Mouse (Mus musculus) forebrain, embryonic 12.5 days (tissue): ENCODE results near the gene Rad54l. TPM values are rescaled to one million over a fixed set of nuclear protein-coding genes. Genes with fewer than 3 reads are reported as not detected.

Experiments
- ATAC-seq: fragments of 200-750 bp; cut with Nextera tagmentation; 2 replicates; pipeline ENCODE4 v1.8.0; 2017; ENCODE audit warnings: moderate TSS enrichment; ENCODE audit not compliant: low FRiP score
- H3K27ac ChIP-seq: fragments of 300-500 bp; sonication (generic); 2 replicates; pipeline ENCODE4 v1.5.1; 2016; ENCODE audit warnings: mild to moderate bottlenecking
- H3K27me3 ChIP-seq: fragments of 300-500 bp; sonication (generic); 2 replicates; pipeline ENCODE4 v1.6.1; 2016; ENCODE audit warnings: mild to moderate bottlenecking
- H3K36me3 ChIP-seq: fragments of 300-500 bp; sonication (generic); replicated peaks from 2 replicates; pipeline ENCODE4 v1.6.1; 2016; ENCODE audit warnings: mild to moderate bottlenecking
- H3K4me1 ChIP-seq: fragments of 300-500 bp; sonication (generic); 2 replicates; pipeline ENCODE4 v1.6.1; 2016
- H3K4me2 ChIP-seq: fragments of 300-500 bp; sonication (generic); 2 replicates; pipeline ENCODE4 v1.6.1; 2016; ENCODE audit warnings: mild to moderate bottlenecking, moderate library complexity
- H3K4me3 ChIP-seq: fragments of 300-500 bp; sonication (generic); replicated peaks from 2 replicates; pipeline ENCODE4 v1.5.1; 2016; ENCODE audit warnings: mild to moderate bottlenecking
- H3K9ac ChIP-seq: fragments of 300-500 bp; sonication (generic); 2 replicates; pipeline ENCODE4 v1.6.1; 2016; ENCODE audit warnings: mild to moderate bottlenecking
- H3K9me3 ChIP-seq: fragments of 300-500 bp; sonication (generic); 2 replicates; pipeline ENCODE4 v1.6.1; 2016
- WGBS: fragments of 180-500 bp; shearing (Covaris S2); methylation state at CpG from one replicate; pipeline ENCODE4 v1.1.7; 2016; 5-methylcytosine and 5-hydroxymethylcytosine counted together
- polyA plus RNA-seq: library from polyadenylated mRNA; unstranded; fragments of >200 nt; fragmentation: Nextera tagmentation; extraction: Ambion mirVana; gene quantifications from 2 replicates; pipeline ENCODE4 v1.2.1, GENCODE M21; 2016

Gene Rad54l
- polyA plus RNA-seq, 1 experiment from 2014 or later = 63.1 TPM

GRCm38 (mm10) chr4:116152702-116153101, 29.2 kb upstream of the Rad54l start:
- no peaks in the 10 kb centered on the region for H3K27me3 ChIP-seq
- no peak overlapping the region for H3K4me3 ChIP-seq
- peaks cover 60% of the 10 kb centered on the region for H3K36me3 ChIP-seq
- no peak overlapping the region for H3K27ac ChIP-seq
- H3K9me3 ChIP-seq = no peaks in the 10 kb centered on the region
- WGBS = 96% methylated on average over 15 of the region's 15 CpGs
- H3K4me1 ChIP-seq = peaks cover 13% of the 10 kb centered on the region
- H3K9ac ChIP-seq = no peak overlapping the region
- no peak overlapping the region for H3K4me2 ChIP-seq
- no peak for ATAC-seq

- H3K4me1 ChIP-seq = peaks cover 13% of the 10 kb centered on the region
- peak within 1 kb of the TSS; percentile 91 for H3K9ac ChIP-seq
- ATAC-seq = no peak
- no peaks in the 10 kb centered on the region for H3K9me3 ChIP-seq
- H3K4me3 ChIP-seq = peak within 1 kb of the TSS; percentile 72
- peak within 1 kb of the TSS; percentile 88 for H3K27ac ChIP-seq
- peak within 1 kb of the TSS; percentile 74 for H3K4me2 ChIP-seq
- no peaks in the 10 kb centered on the region for H3K27me3 ChIP-seq
- WGBS = 82% methylated on average over 6 of the region's 6 CpGs
- peaks cover 46% of the 10 kb centered on the region for H3K36me3 ChIP-seq
Measured at GRCm38 (mm10) chr4:116151238-116151637, 27.7 kb upstream of the Rad54l start, which contains the start of gene Lurap1. TSS of gene Lurap1 (minus strand) at chr4:116151338.

GRCm38 (mm10) chr4:116150862-116151221, 27.4 kb upstream of the Rad54l start:
- Histone ChIP-seq H3K4me1 (peaks cover 13% of the 10 kb centered on the region), H3K36me3 (peaks cover 42% of the 10 kb centered on the region), H3K27ac (peak overlapping the region; percentile 75), H3K9me3 (no peaks in the 10 kb centered on the region), H3K27me3 (no peaks in the 10 kb centered on the region), H3K4me3 (peak overlapping the region; percentile 72), H3K9ac (peak overlapping the region; percentile 91), H3K4me2 (peak overlapping the region; percentile 74)
- 27% methylated on average over 4 of the region's 4 CpGs for WGBS
- peak; percentile 19; the same call in 1 of the 2 replicates for ATAC-seq

- no peaks in the 10 kb centered on the region for H3K27me3 ChIP-seq
- peak overlapping the region; percentile 91 for H3K9ac ChIP-seq
- peak overlapping the region; percentile 72 for H3K4me3 ChIP-seq
- peak; percentile 89 for ATAC-seq
- H3K4me1 ChIP-seq = peaks cover 13% of the 10 kb centered on the region
- peak overlapping the region; percentile 74 for H3K4me2 ChIP-seq
- no peaks in the 10 kb centered on the region for H3K9me3 ChIP-seq
- WGBS = under 1% methylated on average over 70 of the region's 73 CpGs
- peak overlapping the region; percentile 88 for H3K27ac ChIP-seq
- peaks cover 36% of the 10 kb centered on the region for H3K36me3 ChIP-seq
Measured at GRCm38 (mm10) chr4:116150156-116150861, 26.8 kb upstream of the Rad54l start.

- Histone ChIP-seq H3K4me2 (peak overlapping the region; percentile 74), H3K36me3 (peaks cover 31% of the 10 kb centered on the region), H3K9me3 (no peaks in the 10 kb centered on the region), H3K4me3 (peak overlapping the region; percentile 72), H3K4me1 (peaks cover 13% of the 10 kb centered on the region), H3K9ac (peak overlapping the region; percentile 91), H3K27me3 (no peaks in the 10 kb centered on the region), H3K27ac (peak overlapping the region; percentile 88)
- ATAC-seq = peak; percentile 16
- WGBS = 17% methylated on average over 6 of the region's 6 CpGs
Measured at GRCm38 (mm10) chr4:116149812-116150155, 26.3 kb upstream of the Rad54l start.

GRCm38 (mm10) chr4:116143891-116144717, 20.6 kb upstream of the Rad54l start:
- no peak overlapping the region for H3K27ac ChIP-seq
- peaks cover 16% of the 10 kb centered on the region for H3K4me1 ChIP-seq
- peaks cover 13% of the 10 kb centered on the region; the same call in 1 of the 2 replicates for H3K27me3 ChIP-seq
- peak; percentile 79 for ATAC-seq
- peak overlapping the region; percentile 71 for H3K9ac ChIP-seq
- no peaks in the 10 kb centered on the region for H3K9me3 ChIP-seq
- under 1% methylated on average over 47 of the region's 47 CpGs for WGBS
- no peaks in the 10 kb centered on the region for H3K36me3 ChIP-seq
- H3K4me3 ChIP-seq = peak overlapping the region; percentile 66
- H3K4me2 ChIP-seq = peak overlapping the region; percentile 86

GRCm38 (mm10) chr4:116143317-116143811, 19.9 kb upstream of the Rad54l start:
- Histone ChIP-seq H3K9me3 (no peaks in the 10 kb centered on the region), H3K27me3 (peaks cover 13% of the 10 kb centered on the region; the same call in 1 of the 2 replicates), H3K27ac (no peak overlapping the region), H3K4me2 (peak overlapping the region; percentile 86), H3K4me1 (peaks cover 16% of the 10 kb centered on the region), H3K9ac (no peak overlapping the region), H3K4me3 (peak overlapping the region; percentile 66), H3K36me3 (no peaks in the 10 kb centered on the region)
- ATAC-seq = no peak
- WGBS = 19% methylated on average over 7 of the region's 7 CpGs

- Histone ChIP-seq H3K27me3 (peaks cover 13% of the 10 kb centered on the region; the same call in 1 of the 2 replicates), H3K4me1 (peaks cover 16% of the 10 kb centered on the region), H3K4me2 (no peak overlapping the region), H3K36me3 (no peaks in the 10 kb centered on the region), H3K27ac (no peak overlapping the region), H3K4me3 (no peak overlapping the region), H3K9me3 (no peaks in the 10 kb centered on the region), H3K9ac (no peak overlapping the region)
- no peak for ATAC-seq
- WGBS = 82% methylated on average over 7 of the region's 7 CpGs
Measured at GRCm38 (mm10) chr4:116142269-116142668, 18.8 kb upstream of the Rad54l start.

GRCm38 (mm10) chr4:116141736-116142135, 18.2 kb upstream of the Rad54l start:
- Histone ChIP-seq H3K4me1 (peaks cover 19% of the 10 kb centered on the region), H3K9ac (no peak overlapping the region), H3K4me2 (no peak overlapping the region), H3K9me3 (no peaks in the 10 kb centered on the region), H3K36me3 (no peaks in the 10 kb centered on the region), H3K4me3 (no peak overlapping the region), H3K27me3 (peaks cover 13% of the 10 kb centered on the region; the same call in 1 of the 2 replicates), H3K27ac (no peak overlapping the region)
- 82% methylated on average over 1 of the region's 1 CpGs for WGBS
- no peak for ATAC-seq

- Histone ChIP-seq H3K9me3 (no peaks in the 10 kb centered on the region), H3K27me3 (peaks cover 13% of the 10 kb centered on the region; the same call in 1 of the 2 replicates), H3K36me3 (no peaks in the 10 kb centered on the region), H3K9ac (no peak overlapping the region), H3K4me1 (peaks cover 21% of the 10 kb centered on the region), H3K27ac (no peak overlapping the region), H3K4me3 (no peak overlapping the region), H3K4me2 (no peak overlapping the region)
- 86% methylated on average over 7 of the region's 7 CpGs for WGBS
- ATAC-seq = no peak
Measured at GRCm38 (mm10) chr4:116140801-116141574, 17.5 kb upstream of the Rad54l start.

- no peak overlapping the region for H3K9ac ChIP-seq
- H3K4me2 ChIP-seq = no peak overlapping the region
- no peak overlapping the region for H3K27ac ChIP-seq
- no peaks in the 10 kb centered on the region for H3K27me3 ChIP-seq
- H3K9me3 ChIP-seq = no peaks in the 10 kb centered on the region
- no peak for ATAC-seq
- no peaks in the 10 kb centered on the region for H3K36me3 ChIP-seq
- WGBS = 54% methylated on average over 13 of the region's 13 CpGs
- no peak overlapping the region for H3K4me3 ChIP-seq
- peaks cover 8% of the 10 kb centered on the region; the same call in 1 of the 2 replicates for H3K4me1 ChIP-seq
Measured at GRCm38 (mm10) chr4:116137421-116137996, 14.0 kb upstream of the Rad54l start.
